Mouse (Mus musculus): ENCODE results near the gene Fndc10.

DNA sequence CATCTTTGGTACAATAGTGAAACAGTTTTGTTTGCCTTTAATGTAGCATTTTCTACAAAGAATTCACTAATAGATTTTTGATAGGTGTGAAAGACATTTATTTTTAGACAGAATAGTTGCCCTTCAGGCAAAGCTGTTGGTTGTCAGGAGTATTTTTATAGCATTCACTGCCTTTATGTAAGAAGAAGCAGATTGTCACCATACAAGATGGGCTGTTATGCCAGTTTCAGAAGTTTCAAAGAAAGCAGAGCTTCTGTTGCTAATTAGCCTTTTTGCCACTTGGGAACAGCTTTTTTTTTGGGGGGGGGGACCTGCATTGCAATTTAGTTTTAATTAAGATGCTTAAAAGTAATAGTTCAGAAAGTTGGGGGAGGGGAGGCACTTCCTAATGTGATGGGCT lies 14.8 kb downstream of the Fndc10 start:
- no peak for TF ChIP-seq CTCF (IDR thresholded peaks at IDR 0.05; ENCODE audit: extremely low read depth, insufficient read depth, insufficient read length, insufficient replicate concordance)
- no peak for TF ChIP-seq POLR2A (IDR thresholded peaks at IDR 0.05; ENCODE audit: low read depth, low read length)

Data from spleen, adult 2 months (tissue).